Mouse (Mus musculus) liver, embryonic 11.5 days (tissue): ENCODE measurements at regions not wholly inside any gene's neighbourhood (a gene's known extent, or its start where the extent isn't known, plus 50 kb on each side); places are given as distances from the start of the nearest gene placed in this dataset.

ENCODE experiments used
- ATAC-seq: fragments of 200-750 bp; cut with Nextera tagmentation; replicated peaks from 2 replicates; pipeline ENCODE4 v1.8.0; 2017; ENCODE audit warnings: moderate number of reproducible peaks, mild to moderate bottlenecking, moderate TSS enrichment, moderate library complexity; ENCODE audit not compliant: low FRiP score
- DNase-seq: peaks from one replicate; pipeline ENCODE4 v3.0.0-alpha.2; 2017; ENCODE audit warnings: low spot score
- H3K27ac ChIP-seq: fragments of 300-500 bp; sonication (generic); 2 replicates; pipeline ENCODE4 v1.5.1; 2014; ENCODE audit warnings: mild to moderate bottlenecking, low read depth, low read length, control low read depth
- H3K27me3 ChIP-seq: fragments of 300-500 bp; sonication (generic); replicated peaks from 2 replicates; pipeline ENCODE4 v1.6.1; 2014; ENCODE audit warnings: low read length, mixed read lengths; ENCODE audit not compliant: control insufficient read depth, insufficient read depth
- H3K36me3 ChIP-seq: fragments of 300-500 bp; sonication (generic); 2 replicates; pipeline ENCODE4 v1.6.1; 2014; ENCODE audit warnings: mild to moderate bottlenecking, low read length, moderate library complexity, mixed read lengths; ENCODE audit not compliant: control insufficient read depth, insufficient read depth
- H3K4me1 ChIP-seq: fragments of 300-500 bp; sonication (generic); replicated peaks from 2 replicates; pipeline ENCODE4 v1.6.1; 2014; ENCODE audit warnings: low read length, mixed read lengths; ENCODE audit not compliant: control insufficient read depth, insufficient read depth
- H3K4me2 ChIP-seq: fragments of 300-500 bp; sonication (generic); 2 replicates; pipeline ENCODE4 v1.6.1; 2014; ENCODE audit warnings: mild to moderate bottlenecking, control low read depth, moderate library complexity
- H3K4me3 ChIP-seq: fragments of 300-500 bp; sonication (generic); 2 replicates; pipeline ENCODE4 v1.5.1; 2014; ENCODE audit warnings: low read depth, low read length, control low read depth
- H3K9ac ChIP-seq: fragments of 300-500 bp; sonication (generic); 2 replicates; pipeline ENCODE4 v1.6.1; 2014; ENCODE audit warnings: low read depth, low read length, control low read depth
- H3K9me3 ChIP-seq: fragments of 300-500 bp; sonication (generic); 2 replicates; pipeline ENCODE4 v1.6.1; 2016; ENCODE audit warnings: low read length, inconsistent platforms, mixed read lengths; ENCODE audit not compliant: control insufficient read depth
- WGBS: fragments of 180-500 bp; shearing (Covaris S2); extraction: QIAGEN DNeasy Blood & Tissue Kit; methylation state at CpG from one replicate; pipeline ENCODE4 v1.1.7; 2014; 5-methylcytosine and 5-hydroxymethylcytosine counted together

DNA sequence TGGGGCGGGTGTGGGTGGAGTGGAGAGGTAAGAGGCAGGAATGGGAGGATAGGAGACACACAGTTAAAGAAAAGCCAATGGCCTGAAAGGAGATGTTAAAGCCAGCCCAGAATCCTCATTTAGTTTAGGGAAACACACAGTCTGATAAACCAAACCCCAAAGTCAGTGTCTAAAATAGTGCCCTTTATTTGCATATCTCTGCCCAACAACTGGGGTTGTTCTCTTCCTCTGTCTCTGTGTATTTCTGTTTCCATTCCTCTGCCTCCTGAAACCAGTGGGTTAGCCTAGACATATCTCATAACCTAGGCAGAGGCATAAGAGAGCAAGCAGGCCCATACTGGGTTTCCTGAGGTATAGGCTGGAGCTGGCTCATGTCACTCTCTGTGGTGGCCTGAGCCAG is 138.6 kb upstream of the Zc3h12a start:
- DNase-seq (no peak), ATAC-seq (no peak)
- Histone ChIP-seq H3K36me3 (no peaks in the 10 kb centered on the region), H3K4me1 (no peaks in the 10 kb centered on the region), H3K27ac (no peak overlapping the region), H3K9me3 (no peaks in the 10 kb centered on the region), H3K9ac (no peak overlapping the region), H3K27me3 (peaks cover 3% of the 10 kb centered on the region; the same call in 1 of the 2 replicates), H3K4me2 (no peak overlapping the region), H3K4me3 (no peak overlapping the region)
- 73% methylated on average over 1 of the region's 1 CpGs for WGBS

DNA sequence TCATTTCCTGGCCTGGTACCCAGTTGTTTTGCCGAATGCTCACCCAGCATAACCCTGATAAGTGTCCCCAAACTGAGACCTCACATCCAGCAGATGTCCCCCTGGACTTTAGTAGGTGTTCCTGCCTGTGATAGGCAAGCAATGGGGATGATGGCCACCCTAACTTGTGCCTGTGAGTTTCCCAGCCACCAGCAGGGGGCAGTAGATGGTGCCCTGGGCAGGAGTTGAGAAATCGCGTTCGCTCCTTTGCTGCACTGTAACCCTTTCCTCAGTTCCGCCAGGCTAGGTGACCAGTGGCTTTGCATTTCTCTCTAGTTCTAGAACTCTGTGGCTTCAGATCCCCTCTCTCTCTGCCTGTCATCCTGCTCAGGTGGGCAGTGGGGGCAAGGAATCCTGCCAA is 137.9 kb upstream of the Zc3h12a start:
- ATAC-seq: no peak
- H3K4me3 ChIP-seq: no peak overlapping the region
- no peak overlapping the region for H3K27ac ChIP-seq
- H3K36me3 ChIP-seq: no peaks in the 10 kb centered on the region
- H3K4me2 ChIP-seq: no peak overlapping the region
- DNase-seq: no peak
- no peaks in the 10 kb centered on the region for H3K27me3 ChIP-seq
- H3K9me3 ChIP-seq: no peaks in the 10 kb centered on the region
- WGBS: 8% methylated on average over 5 of the region's 5 CpGs
- no peak overlapping the region for H3K9ac ChIP-seq
- no peaks in the 10 kb centered on the region for H3K4me1 ChIP-seq

DNA sequence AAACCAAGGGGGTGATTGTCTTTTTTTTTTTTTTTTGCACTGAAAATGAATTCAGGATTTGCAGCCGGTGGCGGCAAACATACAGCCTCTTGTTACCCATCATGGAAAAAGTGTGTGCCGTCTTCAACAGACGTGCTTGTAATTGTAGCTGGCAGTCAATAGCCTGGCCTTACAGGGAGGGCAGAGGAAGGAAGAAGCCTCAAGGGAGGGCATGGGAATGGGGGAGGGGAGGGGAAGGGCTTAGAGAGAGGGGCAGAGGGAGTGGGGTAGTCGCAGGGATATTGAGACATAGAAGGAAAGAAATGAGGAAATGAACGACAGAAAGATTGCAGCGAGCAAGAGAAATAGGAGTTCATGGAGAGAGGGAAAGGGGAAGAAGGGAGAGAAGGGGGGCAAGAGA is 137.4 kb upstream of the Zc3h12a start:
- Histone ChIP-seq H3K9me3 (no peaks in the 10 kb centered on the region), H3K27ac (no peak overlapping the region), H3K4me2 (no peak overlapping the region), H3K36me3 (no peaks in the 10 kb centered on the region), H3K27me3 (no peaks in the 10 kb centered on the region), H3K4me1 (no peaks in the 10 kb centered on the region), H3K9ac (no peak overlapping the region), H3K4me3 (no peak overlapping the region)
- 52% methylated on average over 7 of the region's 7 CpGs for WGBS
- DNase-seq (no peak), ATAC-seq (no peak)

DNA sequence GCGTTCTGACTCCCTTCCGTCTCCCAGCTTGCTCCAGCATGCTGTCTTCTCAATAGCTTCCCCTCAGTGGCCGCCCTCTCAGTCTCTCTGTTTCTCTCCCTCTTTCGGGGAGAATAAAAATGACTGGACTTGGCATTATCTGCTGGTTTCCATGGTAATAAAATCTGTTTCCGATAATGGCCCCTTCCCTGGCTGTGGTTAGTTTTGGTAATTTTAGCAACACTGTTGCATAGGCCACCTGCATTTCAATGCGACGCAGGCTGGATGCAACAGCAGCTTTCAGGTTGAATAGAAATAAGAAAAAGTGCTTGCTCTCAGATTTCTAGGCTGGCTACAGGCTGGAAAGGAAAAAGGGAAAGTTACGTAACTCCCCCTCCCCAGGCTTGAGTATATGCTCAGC is 133.9 kb upstream of the Zc3h12a start:
- Histone ChIP-seq H3K4me1 (no peaks in the 10 kb centered on the region), H3K9me3 (no peaks in the 10 kb centered on the region), H3K4me2 (no peak overlapping the region), H3K9ac (no peak overlapping the region), H3K4me3 (no peak overlapping the region), H3K27me3 (no peaks in the 10 kb centered on the region), H3K27ac (no peak overlapping the region), H3K36me3 (no peaks in the 10 kb centered on the region)
- no peak for ATAC-seq
- WGBS: 68% methylated on average over 8 of the region's 8 CpGs
- DNase-seq: no peak

DNA sequence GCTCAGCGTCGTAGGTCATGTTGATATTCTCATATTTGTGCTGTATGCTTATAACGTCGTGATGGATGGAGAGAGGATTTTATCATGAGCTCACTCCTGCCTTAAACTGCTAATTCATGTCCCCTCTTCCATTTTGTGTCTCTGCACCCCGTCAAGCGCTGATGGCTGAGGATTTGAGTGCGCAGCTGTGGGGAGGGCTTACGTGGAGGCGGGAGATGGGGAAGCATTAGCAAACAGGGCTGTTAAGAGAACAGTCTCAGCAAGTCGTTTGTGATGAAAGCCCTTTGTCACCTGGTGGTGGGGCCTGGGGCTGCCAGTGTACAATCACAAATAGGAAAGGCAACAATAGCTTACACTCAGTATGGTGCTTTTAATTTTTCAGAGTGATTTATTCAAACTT is 131.7 kb upstream of the Zc3h12a start:
- H3K4me1 ChIP-seq: no peaks in the 10 kb centered on the region
- 49% methylated on average over 10 of the region's 10 CpGs for WGBS

DNA sequence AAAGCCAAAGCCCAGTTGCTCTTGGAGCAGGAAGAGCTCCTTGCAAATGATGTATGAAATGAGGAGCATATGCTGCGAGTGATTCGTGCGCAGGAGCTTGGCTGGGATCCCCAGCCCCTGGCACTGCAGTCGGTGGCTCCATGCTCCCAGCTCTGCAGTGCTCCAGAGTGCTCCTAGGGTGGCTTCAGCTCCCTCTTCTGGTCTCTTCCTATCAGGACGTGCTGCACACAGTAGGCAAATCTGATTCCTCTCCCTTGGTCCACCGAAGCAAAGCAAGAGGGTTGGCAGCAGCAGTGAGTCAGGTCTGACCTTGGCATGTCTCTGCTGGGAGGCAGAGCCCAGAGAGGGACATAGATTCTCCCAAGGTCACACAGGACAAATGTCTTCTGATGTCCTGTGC is 130.3 kb upstream of the Zc3h12a start:
- H3K36me3 ChIP-seq: no peaks in the 10 kb centered on the region
- no peak overlapping the region for H3K9ac ChIP-seq
- H3K27ac ChIP-seq: no peak overlapping the region
- H3K4me2 ChIP-seq: no peak overlapping the region
- H3K27me3 ChIP-seq: no peaks in the 10 kb centered on the region
- H3K4me1 ChIP-seq: no peaks in the 10 kb centered on the region
- 63% methylated on average over 6 of the region's 6 CpGs for WGBS
- H3K9me3 ChIP-seq: no peaks in the 10 kb centered on the region
- no peak for ATAC-seq
- H3K4me3 ChIP-seq: no peak overlapping the region
- DNase-seq: no peak

More for the DNA sequence above, 131.7 kb upstream of the Zc3h12a start:
- Histone ChIP-seq H3K4me3 (no peak overlapping the region), H3K27ac (no peak overlapping the region), H3K36me3 (no peaks in the 10 kb centered on the region), H3K27me3 (no peaks in the 10 kb centered on the region), H3K4me2 (no peak overlapping the region), H3K9me3 (no peaks in the 10 kb centered on the region), H3K9ac (no peak overlapping the region)
- no peak for ATAC-seq
- no peak for DNase-seq

DNA sequence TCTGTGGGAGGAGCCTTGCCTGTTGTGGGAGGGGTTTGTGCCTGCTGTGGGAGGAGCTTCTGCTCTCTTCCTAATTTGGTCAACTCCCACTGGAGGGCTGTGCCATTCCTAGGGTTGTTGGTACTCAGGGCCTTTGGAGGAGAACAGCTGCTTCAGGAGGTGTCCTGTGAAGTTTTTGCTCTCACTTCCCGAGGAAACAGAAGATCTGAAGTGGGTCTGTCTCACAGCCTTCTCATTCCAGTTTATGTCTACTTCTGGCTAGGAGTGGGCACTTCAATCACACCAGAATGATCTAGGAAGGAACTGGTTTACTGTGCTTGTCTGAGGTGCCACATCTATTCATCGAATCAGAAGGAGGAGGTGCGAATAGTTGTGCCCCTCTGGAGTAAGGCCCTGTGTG is 125.5 kb upstream of the Zc3h12a start:
- no peaks in the 10 kb centered on the region for H3K4me1 ChIP-seq
- no peak overlapping the region for H3K9ac ChIP-seq
- ATAC-seq: no peak
- no peak overlapping the region for H3K4me2 ChIP-seq
- H3K36me3 ChIP-seq: no peaks in the 10 kb centered on the region
- WGBS: 84% methylated on average over 3 of the region's 3 CpGs
- DNase-seq: no peak
- H3K27ac ChIP-seq: no peak overlapping the region
- H3K4me3 ChIP-seq: no peak overlapping the region
- H3K9me3 ChIP-seq: no peaks in the 10 kb centered on the region
- no peaks in the 10 kb centered on the region for H3K27me3 ChIP-seq

DNA sequence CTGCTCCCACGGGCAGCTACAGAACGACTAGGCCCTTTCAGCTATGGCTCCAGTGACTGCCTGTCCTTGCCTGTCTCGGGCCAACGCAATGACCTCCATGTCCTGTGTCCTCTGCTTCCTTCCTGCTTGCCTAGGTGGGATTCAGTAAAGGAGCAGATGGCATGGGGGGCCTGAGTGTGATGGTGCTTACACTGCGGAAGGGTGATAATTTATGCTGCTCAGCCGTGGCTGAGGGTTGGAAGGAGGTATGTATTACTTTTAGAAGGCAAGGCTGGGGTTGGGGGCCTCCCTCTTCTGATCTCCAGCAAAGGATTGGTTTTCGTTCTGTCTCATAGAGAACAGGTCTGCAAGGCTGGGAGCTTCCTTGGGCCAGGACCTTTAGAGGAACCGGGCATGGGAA is 124.6 kb upstream of the Zc3h12a start:
- WGBS: 65% methylated on average over 8 of the region's 8 CpGs

DNA sequence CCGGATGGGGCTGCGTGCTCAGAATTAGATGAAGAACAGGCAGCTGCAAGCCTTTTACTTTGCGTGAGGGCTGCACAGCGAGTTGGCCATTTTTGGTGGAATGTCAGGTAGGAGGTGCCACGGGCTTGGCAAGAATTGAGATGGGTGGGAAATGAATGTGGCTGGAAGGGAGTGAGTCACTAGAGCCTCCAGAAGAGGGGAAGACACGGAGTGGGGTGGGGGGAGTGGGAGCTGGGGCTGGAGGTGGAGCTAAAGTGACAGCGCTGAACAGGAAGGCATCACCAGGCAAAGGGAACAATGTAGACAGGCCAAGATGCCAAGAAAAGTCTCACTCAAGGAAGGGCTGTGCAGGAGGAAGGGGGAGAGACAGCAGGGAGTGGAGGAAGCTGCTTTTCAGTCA is 121.4 kb upstream of the Zc3h12a start:
- Histone ChIP-seq H3K9me3 (no peaks in the 10 kb centered on the region), H3K4me2 (no peak overlapping the region), H3K36me3 (no peaks in the 10 kb centered on the region), H3K9ac (no peak overlapping the region), H3K4me3 (no peak overlapping the region), H3K4me1 (no peaks in the 10 kb centered on the region), H3K27me3 (no peaks in the 10 kb centered on the region), H3K27ac (no peak overlapping the region)
- ATAC-seq: no peak
- DNase-seq: no peak
- WGBS: 69% methylated on average over 7 of the region's 7 CpGs

More for the DNA sequence above, 124.6 kb upstream of the Zc3h12a start:
- Histone ChIP-seq H3K4me3 (no peak overlapping the region), H3K9ac (no peak overlapping the region), H3K27me3 (no peaks in the 10 kb centered on the region), H3K4me1 (no peaks in the 10 kb centered on the region), H3K9me3 (no peaks in the 10 kb centered on the region), H3K4me2 (no peak overlapping the region), H3K36me3 (no peaks in the 10 kb centered on the region), H3K27ac (no peak overlapping the region)
- DNase-seq (no peak), ATAC-seq (no peak)
